Mouse (Mus musculus): ENCODE data around the gene Pabpn1l. TPM values are rescaled to one million over a fixed set of nuclear protein-coding genes. Genes with fewer than 3 reads are reported as not detected.

The Pabpn1l gene
- polyA plus RNA-seq (2016; fragmentation: Nextera tagmentation; extraction: Ambion mirVana), result not detected in 2 replicates

- no peak within 1 kb of the TSS for H3K27ac ChIP-seq
- peaks cover 7% of the 10 kb centered on the region; the same call in 1 of the 2 replicates for H3K27me3 ChIP-seq
- H3K36me3 ChIP-seq, result no peaks in the 10 kb centered on the region
- ATAC-seq (ENCODE audit: insufficient number of reproducible peaks, insufficient read depth, low FRiP score, low TSS enrichment), result no peak
- no peak within 1 kb of the TSS for H3K9ac ChIP-seq
- H3K4me3 ChIP-seq, result no peak within 1 kb of the TSS
- WGBS, result 55% methylated on average over 6 of the region's 6 CpGs
- H3K4me2 ChIP-seq (replicated peaks), result no peak within 1 kb of the TSS
- no peaks in the 10 kb centered on the region for H3K9me3 ChIP-seq
- H3K4me1 ChIP-seq, result peaks cover 14% of the 10 kb centered on the region
These were observed at the start of gene Pabpn1l for GRCm38 (mm10) chr8:122622727-122623126. TSS of gene Pabpn1l (minus strand) at chr8:122622739.

GRCm38 (mm10) chr8:122671894-122672293 is 49.4 kb upstream of the Pabpn1l start:
- H3K4me1 ChIP-seq, result peaks cover 11% of the 10 kb centered on the region
- no peaks in the 10 kb centered on the region for H3K36me3 ChIP-seq
- H3K4me2 ChIP-seq (replicated peaks), result no peak overlapping the region
- H3K27me3 ChIP-seq, result peaks cover 80% of the 10 kb centered on the region
- no peak for ATAC-seq (ENCODE audit: insufficient number of reproducible peaks, insufficient read depth, low FRiP score, low TSS enrichment)
- no peak overlapping the region for H3K4me3 ChIP-seq
- 62% methylated on average over 6 of the region's 6 CpGs for WGBS
- H3K9ac ChIP-seq, result no peak overlapping the region
- H3K9me3 ChIP-seq, result no peaks in the 10 kb centered on the region
- H3K27ac ChIP-seq, result no peak overlapping the region

GRCm38 (mm10) chr8:122670718-122671117 is 48.2 kb upstream of the Pabpn1l start:
- H3K9ac ChIP-seq, result no peak overlapping the region
- no peak overlapping the region for H3K27ac ChIP-seq
- peaks cover 18% of the 10 kb centered on the region for H3K4me1 ChIP-seq
- no peaks in the 10 kb centered on the region for H3K9me3 ChIP-seq
- ATAC-seq (ENCODE audit: insufficient number of reproducible peaks, insufficient read depth, low FRiP score, low TSS enrichment), result no peak
- peaks cover 68% of the 10 kb centered on the region for H3K27me3 ChIP-seq
- no peak overlapping the region for H3K4me2 ChIP-seq (replicated peaks)
- no peak overlapping the region for H3K4me3 ChIP-seq
- 55% methylated on average over 3 of the region's 3 CpGs for WGBS
- H3K36me3 ChIP-seq, result no peaks in the 10 kb centered on the region

- Histone ChIP-seq H3K27me3 (peaks cover 61% of the 10 kb centered on the region), H3K4me2 (replicated peaks) (no peak overlapping the region)
These were observed 47.5 kb upstream of the Pabpn1l start for GRCm38 (mm10) chr8:122670001-122670400.

DNA sequence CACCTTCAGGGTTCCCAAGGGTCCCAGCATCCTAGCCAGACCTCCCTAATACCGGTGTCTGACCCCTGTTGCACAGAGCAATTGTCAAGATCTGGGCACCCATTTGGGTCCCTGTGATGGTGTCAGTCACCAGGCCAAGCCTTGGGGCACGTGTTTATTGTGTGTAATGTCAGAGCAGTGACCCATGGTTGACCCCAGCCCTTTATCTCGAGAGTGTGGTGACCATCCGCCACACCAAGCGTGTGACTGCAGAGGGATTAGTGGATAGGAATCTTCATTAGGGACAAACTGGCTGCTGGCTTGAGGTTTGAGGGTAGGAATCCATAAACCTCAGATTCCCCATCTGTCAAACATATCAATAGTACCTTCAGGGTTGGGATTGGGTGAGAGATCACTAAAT is 46.8 kb upstream of the Pabpn1l start:
- H3K9ac ChIP-seq, result no peak overlapping the region
- H3K27ac ChIP-seq, result no peak overlapping the region
- no peak for ATAC-seq (ENCODE audit: insufficient number of reproducible peaks, insufficient read depth, low FRiP score, low TSS enrichment)
- no peaks in the 10 kb centered on the region for H3K36me3 ChIP-seq
- no peak overlapping the region for H3K4me3 ChIP-seq
- H3K27me3 ChIP-seq, result peaks cover 55% of the 10 kb centered on the region
- H3K4me1 ChIP-seq, result peaks cover 31% of the 10 kb centered on the region
- no peak overlapping the region for H3K4me2 ChIP-seq (replicated peaks)
- 40% methylated on average over 5 of the region's 5 CpGs for WGBS
- no peaks in the 10 kb centered on the region for H3K9me3 ChIP-seq

More at GRCm38 (mm10) chr8:122670001-122670400, 47.5 kb upstream of the Pabpn1l start:
- Histone ChIP-seq H3K4me3 (no peak overlapping the region), H3K27ac (no peak overlapping the region), H3K4me1 (peaks cover 25% of the 10 kb centered on the region), H3K9ac (no peak overlapping the region), H3K9me3 (no peaks in the 10 kb centered on the region), H3K36me3 (no peaks in the 10 kb centered on the region)
- 15% methylated on average over 11 of the region's 11 CpGs for WGBS
- no peak for ATAC-seq (ENCODE audit: insufficient number of reproducible peaks, insufficient read depth, low FRiP score, low TSS enrichment)

DNA sequence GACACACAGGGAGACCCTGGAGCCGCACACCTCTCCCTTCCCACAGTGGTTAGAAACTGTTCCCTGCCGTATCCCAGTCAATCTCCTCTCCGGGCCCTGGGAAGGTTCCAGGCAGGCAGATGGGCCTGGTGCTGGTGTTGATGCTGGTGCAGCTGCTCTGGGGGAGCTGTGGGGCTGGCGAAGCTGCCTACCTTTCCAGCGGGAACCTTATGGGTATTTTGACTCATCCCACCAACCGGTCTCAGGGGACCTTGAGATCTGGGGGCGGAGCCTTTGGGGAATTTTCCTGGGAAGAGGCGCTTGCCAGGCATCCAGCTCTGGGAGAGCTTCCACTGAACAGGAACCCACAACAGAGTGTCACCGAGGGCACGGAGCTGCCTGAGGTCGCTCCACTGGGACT is 45.3 kb upstream of the Pabpn1l start:
- H3K9ac ChIP-seq, result no peak overlapping the region
- 78% methylated on average over 11 of the region's 11 CpGs for WGBS
- H3K4me1 ChIP-seq, result peaks cover 37% of the 10 kb centered on the region
- H3K4me2 ChIP-seq (replicated peaks), result no peak overlapping the region
- no peaks in the 10 kb centered on the region for H3K9me3 ChIP-seq
- no peak for ATAC-seq (ENCODE audit: insufficient number of reproducible peaks, insufficient read depth, low FRiP score, low TSS enrichment)
- H3K4me3 ChIP-seq, result no peak overlapping the region
- no peak overlapping the region for H3K27ac ChIP-seq
- peaks cover 41% of the 10 kb centered on the region for H3K27me3 ChIP-seq
- H3K36me3 ChIP-seq, result no peaks in the 10 kb centered on the region

DNA sequence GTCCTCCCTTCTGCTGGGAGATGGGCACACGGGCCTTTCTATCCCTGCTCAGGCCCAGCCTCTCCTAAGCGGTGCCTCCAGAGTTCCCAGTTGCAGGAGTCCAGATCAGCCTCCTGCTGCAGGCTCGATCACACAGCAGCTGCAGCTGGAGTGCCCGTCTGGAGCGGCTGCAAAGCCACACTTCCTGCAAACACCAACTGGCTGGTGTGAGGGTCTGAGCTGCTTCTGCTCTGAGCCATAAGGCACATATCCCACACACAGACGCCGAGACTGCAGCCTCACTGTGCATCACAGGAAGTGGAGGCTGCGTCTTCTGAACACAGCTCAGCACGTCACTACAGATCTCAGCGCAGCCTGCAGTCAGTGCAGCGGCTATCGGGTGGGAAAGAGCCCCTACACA is 44.3 kb upstream of the Pabpn1l start:
- ATAC-seq (ENCODE audit: insufficient number of reproducible peaks, insufficient read depth, low FRiP score, low TSS enrichment), result no peak
- Histone ChIP-seq H3K4me2 (replicated peaks) (peak overlapping the region; percentile 9; the same call in 1 of the 2 replicates), H3K36me3 (no peaks in the 10 kb centered on the region), H3K9ac (0 out of 2 replicates have a peak overlapping the region, but pooled peaks have one; percentile 30), H3K27ac (peak overlapping the region; percentile 57), H3K4me3 (no peak overlapping the region), H3K4me1 (peaks cover 43% of the 10 kb centered on the region), H3K9me3 (no peaks in the 10 kb centered on the region), H3K27me3 (peaks cover 31% of the 10 kb centered on the region)
- 41% methylated on average over 12 of the region's 12 CpGs for WGBS

DNA sequence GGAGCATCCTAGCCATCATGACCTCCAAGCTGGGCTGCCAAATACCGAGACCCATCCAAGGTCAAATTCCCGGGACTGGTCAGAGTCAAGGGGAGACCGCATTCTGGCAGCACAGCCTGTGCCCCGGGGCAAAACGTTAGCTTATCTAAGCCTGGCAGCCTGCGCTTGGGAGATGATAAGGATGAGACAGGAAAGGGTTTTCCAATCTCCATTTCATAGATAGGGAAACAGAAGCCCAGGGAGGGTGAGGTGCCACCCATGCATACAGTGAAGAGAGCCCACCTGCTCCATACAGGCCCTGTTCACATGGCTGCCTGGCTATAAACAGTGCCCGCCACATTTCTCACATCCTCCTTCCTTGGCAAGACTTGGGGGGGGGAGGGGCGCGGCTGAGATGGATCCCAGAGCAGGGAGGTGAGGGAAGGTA is 43.8 kb upstream of the Pabpn1l start:
- H3K27ac ChIP-seq, result peak overlapping the region; percentile 79; the same call in 1 of the 2 replicates
- peaks cover 26% of the 10 kb centered on the region for H3K27me3 ChIP-seq
- 35% methylated on average over 9 of the region's 9 CpGs for WGBS
- H3K4me3 ChIP-seq, result no peak overlapping the region
- peaks cover 48% of the 10 kb centered on the region for H3K4me1 ChIP-seq
- H3K9ac ChIP-seq, result no peak overlapping the region
- no peak for ATAC-seq (ENCODE audit: insufficient number of reproducible peaks, insufficient read depth, low FRiP score, low TSS enrichment)
- peak overlapping the region; percentile 9; the same call in 1 of the 2 replicates for H3K4me2 ChIP-seq (replicated peaks)
- no peaks in the 10 kb centered on the region for H3K9me3 ChIP-seq
- no peaks in the 10 kb centered on the region for H3K36me3 ChIP-seq

- no peak for ATAC-seq (ENCODE audit: insufficient number of reproducible peaks, insufficient read depth, low FRiP score, low TSS enrichment)
- Histone ChIP-seq H3K27me3 (peaks cover 22% of the 10 kb centered on the region), H3K4me3 (no peak overlapping the region), H3K4me2 (replicated peaks) (0 out of 2 replicates have a peak overlapping the region, but pooled peaks have one; percentile 13), H3K36me3 (no peaks in the 10 kb centered on the region), H3K4me1 (peaks cover 54% of the 10 kb centered on the region), H3K9ac (no peak overlapping the region), H3K9me3 (no peaks in the 10 kb centered on the region), H3K27ac (peak overlapping the region; percentile 79)
- WGBS, result 49% methylated on average over 13 of the region's 14 CpGs
These were observed 43.3 kb upstream of the Pabpn1l start for GRCm38 (mm10) chr8:122665667-122666316.

GRCm38 (mm10) chr8:122665221-122665620 is 42.7 kb upstream of the Pabpn1l start:
- H3K27ac ChIP-seq, result peak overlapping the region; percentile 79
- 25% methylated on average over 8 of the region's 8 CpGs for WGBS
- 0 out of 2 replicates have a peak overlapping the region, but pooled peaks have one; percentile 3 for H3K4me2 ChIP-seq (replicated peaks)
- H3K9me3 ChIP-seq, result no peaks in the 10 kb centered on the region
- peaks cover 16% of the 10 kb centered on the region for H3K27me3 ChIP-seq
- no peak overlapping the region for H3K4me3 ChIP-seq
- no peak; the same call in 1 of the 2 replicates for ATAC-seq (ENCODE audit: insufficient number of reproducible peaks, insufficient read depth, low FRiP score, low TSS enrichment)
- H3K4me1 ChIP-seq, result peaks cover 57% of the 10 kb centered on the region
- H3K36me3 ChIP-seq, result no peaks in the 10 kb centered on the region
- no peak overlapping the region for H3K9ac ChIP-seq

DNA sequence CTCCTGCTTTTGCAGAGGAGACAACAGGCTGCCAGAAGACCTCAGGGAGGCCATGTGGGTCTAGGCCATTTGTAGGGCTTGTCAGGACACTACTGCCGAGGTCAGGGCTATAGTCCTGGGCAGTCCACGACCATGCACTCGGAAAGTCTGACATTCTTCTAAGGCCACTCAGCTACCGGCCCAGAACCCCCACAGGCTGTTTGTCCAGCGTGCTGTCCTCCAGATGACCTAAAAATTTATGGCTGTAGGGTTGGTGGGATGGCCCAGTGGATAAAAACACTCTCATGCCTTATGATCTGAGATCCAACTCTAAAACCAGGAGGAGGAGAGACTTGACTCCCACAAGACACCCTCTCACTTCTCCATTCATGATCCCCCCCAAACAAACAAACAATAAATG is 41.1 kb upstream of the Pabpn1l start:
- WGBS, result 65% methylated on average over 5 of the region's 5 CpGs
- Histone ChIP-seq H3K4me1 (peaks cover 71% of the 10 kb centered on the region), H3K9ac (no peak overlapping the region), H3K4me3 (no peak overlapping the region), H3K36me3 (no peaks in the 10 kb centered on the region), H3K9me3 (no peaks in the 10 kb centered on the region), H3K27me3 (peaks cover 9% of the 10 kb centered on the region), H3K4me2 (replicated peaks) (no peak overlapping the region), H3K27ac (no peak overlapping the region)
- ATAC-seq (ENCODE audit: insufficient number of reproducible peaks, insufficient read depth, low FRiP score, low TSS enrichment), result no peak

GRCm38 (mm10) chr8:122663106-122663505 is 40.6 kb upstream of the Pabpn1l start:
- ATAC-seq (ENCODE audit: insufficient number of reproducible peaks, insufficient read depth, low FRiP score, low TSS enrichment), result no peak
- Histone ChIP-seq H3K9ac (no peak overlapping the region), H3K4me3 (no peak overlapping the region), H3K27me3 (peaks cover 9% of the 10 kb centered on the region), H3K9me3 (no peaks in the 10 kb centered on the region), H3K36me3 (no peaks in the 10 kb centered on the region), H3K27ac (no peak overlapping the region), H3K4me1 (peaks cover 76% of the 10 kb centered on the region), H3K4me2 (replicated peaks) (no peak overlapping the region)
- WGBS, result 68% methylated on average over 3 of the region's 3 CpGs

Measured in embryonic facial prominence, embryonic 12.5 days (tissue).